Mouse (Mus musculus) spleen, adult 10 weeks (tissue): Measurements from ENCODE around the gene Gabrr2. TPM values are rescaled to one million over a fixed set of nuclear protein-coding genes. Genes with fewer than 3 reads are reported as not detected.

ENCODE experiments used
- polyA plus RNA-seq: library from polyadenylated mRNA; stranded (reverse); fragments of 350-450 nt; fragmentation: Illumina TruSeq; extraction: RNeasy Lipid Tissue Mini Kit (QIAGEN cat#74804); gene quantifications from one replicate; pipeline ENCODE4 v1.2.3, GENCODE M21; 2015; ENCODE audit warnings: low replicate concordance; ENCODE audit not compliant: insufficient read depth

Gabrr2 gene
- 2.5 TPM for polyA plus RNA-seq

GRCm38 (mm10) chr4:33062981-33063380 lies at the start of gene Gabrr2:
TSS of gene Gabrr2 (plus strand) at chr4:33062999.

GRCm38 (mm10) chr4:33031195-33031960 lies 31.4 kb upstream of the Gabrr2 start, which contains the start of gene Ube2j1:
TSS of gene Ube2j1 (plus strand) at chr4:33031416.

GRCm38 (mm10) chr4:33132221-33132620 lies 69.4 kb downstream of the Gabrr2 start, which contains the start of gene Gabrr1:
TSS of gene Gabrr1 (plus strand) at chr4:33132521.

Other genes with a start within 250 kb of the Gabrr2 start
- gene Ankrd6, start 112.2 kb upstream of the Gabrr2 start, polyA plus RNA-seq: 1.2 TPM
- gene Rragd, start 80.0 kb upstream of the Gabrr2 start, polyA plus RNA-seq: 7.1 TPM
- 88.6 TPM for gene Ube2j1, start 31.6 kb upstream of the Gabrr2 start, polyA plus RNA-seq
- gene Gabrr1, start 69.5 kb downstream of the Gabrr2 start, polyA plus RNA-seq: not detected
- 0.70 TPM for gene Pm20d2, start 126.7 kb downstream of the Gabrr2 start, polyA plus RNA-seq
- gene Srsf12, start 146.0 kb downstream of the Gabrr2 start, polyA plus RNA-seq: 1.1 TPM
- 135 TPM for gene Pnrc1, start 227.2 kb downstream of the Gabrr2 start, polyA plus RNA-seq
- gene Rngtt, start 247.3 kb downstream of the Gabrr2 start, polyA plus RNA-seq: 26.8 TPM